Mouse (Mus musculus): Measurements from ENCODE around the gene Clip2. TPM values are rescaled to one million over a fixed set of nuclear protein-coding genes. Genes with fewer than 3 reads are reported as not detected.

Gene Clip2
- polyA plus RNA-seq, 1 experiment from 2014 or later, result 5.8 TPM

DNA sequence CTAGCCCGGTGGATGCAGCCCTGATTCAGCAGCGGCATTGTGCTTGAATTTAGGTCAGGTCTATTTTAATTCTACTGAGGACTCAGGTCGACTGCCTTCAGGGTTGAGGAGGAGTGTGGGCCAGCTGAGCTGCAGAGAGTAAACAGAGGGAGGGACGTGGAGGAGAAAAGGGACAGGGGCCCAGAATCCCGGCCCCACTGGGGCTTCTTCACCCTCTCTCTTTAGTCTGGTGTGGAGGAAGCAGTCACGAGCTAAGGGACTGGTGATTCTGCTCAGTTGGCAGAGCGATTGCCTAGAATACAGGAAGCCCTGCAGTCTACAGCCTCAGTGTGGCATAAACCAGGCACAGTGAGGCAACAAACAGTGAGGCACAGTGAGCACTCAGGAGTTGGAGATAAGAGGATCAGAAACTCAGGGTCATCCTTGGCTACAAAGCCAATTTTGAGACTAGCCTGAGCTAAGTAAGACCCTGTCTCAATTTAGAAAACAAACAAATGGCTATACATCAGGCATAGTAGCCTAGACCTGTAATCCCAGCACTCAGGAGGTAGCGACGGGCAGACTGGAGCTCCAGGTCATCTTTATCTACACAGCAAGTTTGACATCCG, 84.0 kb downstream of the Clip2 start:
- ATAC-seq (ENCODE audit: low FRiP score), result no peak
- Histone ChIP-seq H3K36me3 (ENCODE audit: control insufficient read depth, insufficient read depth, low read length) (no peaks in the 10 kb centered on the region), H3K4me1 (ENCODE audit: control insufficient read depth, insufficient read depth, low read length) (peaks cover 14% of the 10 kb centered on the region), H3K4me2 (no peak overlapping the region), H3K27ac (ENCODE audit: low read depth, low read length) (no peak overlapping the region), H3K4me3 (ENCODE audit: low read depth, low read length) (no peak overlapping the region), H3K9ac (ENCODE audit: low read length) (no peak overlapping the region), H3K9me3 (ENCODE audit: control insufficient read depth, low read length) (no peaks in the 10 kb centered on the region), H3K27me3 (ENCODE audit: control insufficient read depth, insufficient read depth, low read length) (no peaks in the 10 kb centered on the region)
- WGBS, result 69% methylated on average over 10 of the region's 10 CpGs
- DNase-seq (ENCODE audit: low spot score, missing footprints), result peak; percentile 75

GRCm38 (mm10) chr5:134467030-134467549, 85.1 kb downstream of the Clip2 start:
- peak; percentile 44; the same call in 1 of the 2 replicates for ATAC-seq (ENCODE audit: low FRiP score)
- H3K27me3 ChIP-seq (ENCODE audit: control insufficient read depth, insufficient read depth, low read length), result no peaks in the 10 kb centered on the region
- DNase-seq (ENCODE audit: low spot score, missing footprints), result peak; percentile 90
- no peak overlapping the region for H3K9ac ChIP-seq (ENCODE audit: low read length)
- no peaks in the 10 kb centered on the region for H3K9me3 ChIP-seq (ENCODE audit: control insufficient read depth, low read length)
- H3K36me3 ChIP-seq (ENCODE audit: control insufficient read depth, insufficient read depth, low read length), result no peaks in the 10 kb centered on the region
- 55% methylated on average over 8 of the region's 8 CpGs for WGBS
- H3K4me1 ChIP-seq (ENCODE audit: control insufficient read depth, insufficient read depth, low read length), result peaks cover 14% of the 10 kb centered on the region
- H3K27ac ChIP-seq (ENCODE audit: low read depth, low read length), result no peak overlapping the region
- no peak overlapping the region for H3K4me3 ChIP-seq (ENCODE audit: low read depth, low read length)
- no peak overlapping the region for H3K4me2 ChIP-seq

DNA sequence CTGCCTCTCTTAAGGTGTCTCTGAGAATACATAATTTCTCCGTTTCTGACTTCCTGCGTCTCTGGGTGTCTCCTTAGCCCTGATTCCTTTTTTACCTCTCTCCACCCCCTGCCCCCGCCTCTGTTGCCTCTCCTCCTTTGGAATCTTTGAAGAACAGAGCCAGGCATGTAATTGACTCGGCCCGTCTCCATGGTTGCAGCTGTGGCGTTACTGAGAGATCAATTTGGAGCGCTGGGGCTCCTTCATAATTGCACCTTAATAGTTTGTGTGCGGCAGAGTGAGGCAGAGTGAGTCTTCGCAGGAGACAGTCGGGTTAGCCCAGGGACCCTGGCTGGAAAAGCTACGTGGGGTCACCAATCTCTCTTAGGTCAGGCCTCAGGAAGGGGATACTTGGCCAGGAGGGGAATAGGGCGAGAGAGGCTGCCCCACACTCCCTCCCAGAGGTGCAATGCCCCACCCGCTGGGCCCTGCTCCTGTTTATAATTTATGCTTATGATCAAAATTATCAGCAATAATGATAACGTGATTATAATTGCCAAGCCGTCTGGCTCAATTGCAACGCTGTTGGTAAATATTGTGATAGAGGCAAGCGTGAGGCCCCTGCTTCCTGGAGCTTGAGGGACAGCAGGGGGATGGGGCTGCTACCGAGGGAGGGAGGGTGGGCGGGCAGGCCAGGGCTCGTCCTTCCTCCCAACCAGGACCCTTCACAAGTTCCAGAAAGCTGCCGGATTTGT, 85.8 kb downstream of the Clip2 start:
- peak overlapping the region; percentile 22 for H3K4me2 ChIP-seq
- no peaks in the 10 kb centered on the region for H3K27me3 ChIP-seq (ENCODE audit: control insufficient read depth, insufficient read depth, low read length)
- no peak overlapping the region for H3K9ac ChIP-seq (ENCODE audit: low read length)
- WGBS, result 16% methylated on average over 21 of the region's 21 CpGs
- peak overlapping the region; percentile 32; the same call in 1 of the 2 replicates for H3K27ac ChIP-seq (ENCODE audit: low read depth, low read length)
- no peaks in the 10 kb centered on the region for H3K36me3 ChIP-seq (ENCODE audit: control insufficient read depth, insufficient read depth, low read length)
- ATAC-seq (ENCODE audit: low FRiP score) (peak; percentile 63), DNase-seq (ENCODE audit: low spot score, missing footprints) (peak; percentile 91)
- H3K9me3 ChIP-seq (ENCODE audit: control insufficient read depth, low read length), result no peaks in the 10 kb centered on the region
- peaks cover 14% of the 10 kb centered on the region for H3K4me1 ChIP-seq (ENCODE audit: control insufficient read depth, insufficient read depth, low read length)
- H3K4me3 ChIP-seq (ENCODE audit: low read depth, low read length), result no peak overlapping the region

DNA sequence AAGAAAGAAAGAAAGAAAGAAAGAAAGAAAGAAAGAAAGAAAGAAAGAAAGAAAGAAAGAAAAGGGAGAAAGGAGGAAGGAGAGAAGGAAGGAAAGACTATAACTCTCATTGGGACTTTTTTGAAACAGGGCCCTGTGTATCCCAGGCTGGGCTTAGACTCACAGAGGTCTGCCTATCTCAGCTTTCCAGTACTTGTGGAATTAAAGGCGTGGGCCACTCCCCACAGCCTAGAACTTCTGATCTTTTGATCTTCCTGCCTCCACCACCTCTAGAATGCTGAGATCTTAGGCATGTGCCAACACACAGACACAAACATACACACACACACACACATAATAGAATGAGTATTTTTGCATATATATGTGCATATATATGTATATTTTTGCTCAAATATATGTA, 87.0 kb downstream of the Clip2 start:
- no peak overlapping the region for H3K9ac ChIP-seq (ENCODE audit: low read length)
- 92% methylated on average over 1 of the region's 1 CpGs for WGBS
- H3K36me3 ChIP-seq (ENCODE audit: control insufficient read depth, insufficient read depth, low read length), result no peaks in the 10 kb centered on the region
- no peaks in the 10 kb centered on the region for H3K9me3 ChIP-seq (ENCODE audit: control insufficient read depth, low read length)
- no peaks in the 10 kb centered on the region for H3K27me3 ChIP-seq (ENCODE audit: control insufficient read depth, insufficient read depth, low read length)
- DNase-seq (ENCODE audit: low spot score, missing footprints) (no peak), ATAC-seq (ENCODE audit: low FRiP score) (no peak)
- peaks cover 14% of the 10 kb centered on the region for H3K4me1 ChIP-seq (ENCODE audit: control insufficient read depth, insufficient read depth, low read length)
- H3K4me2 ChIP-seq, result no peak overlapping the region
- H3K27ac ChIP-seq (ENCODE audit: low read depth, low read length), result no peak overlapping the region
- H3K4me3 ChIP-seq (ENCODE audit: low read depth, low read length), result no peak overlapping the region

- Histone ChIP-seq H3K36me3 (ENCODE audit: control insufficient read depth, insufficient read depth, low read length) (no peaks in the 10 kb centered on the region), H3K4me2 (no peak overlapping the region)
- 89% methylated on average over 5 of the region's 5 CpGs for WGBS
These were observed 88.0 kb downstream of the Clip2 start for GRCm38 (mm10) chr5:134464225-134464624.

DNA sequence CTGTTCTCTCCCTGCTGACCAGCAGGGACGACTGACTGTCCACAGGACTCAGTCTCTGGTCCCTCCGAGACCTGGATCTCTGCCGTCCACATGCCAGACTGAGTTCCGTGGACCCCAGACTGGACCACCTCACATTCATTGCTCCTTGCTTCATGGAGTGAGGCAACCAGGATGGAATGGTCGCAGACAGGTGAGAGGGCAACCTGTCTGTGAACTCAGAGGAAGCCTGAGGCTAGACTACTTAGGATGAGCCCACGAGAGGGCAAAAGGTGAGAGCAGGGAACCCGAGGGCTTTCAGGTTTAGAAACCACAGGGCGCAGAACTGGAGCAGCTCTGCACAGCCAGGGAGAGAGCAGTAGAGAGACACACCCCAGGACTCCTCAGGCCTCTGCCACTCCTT, 89.5 kb downstream of the Clip2 start:
- H3K4me1 ChIP-seq (ENCODE audit: control insufficient read depth, insufficient read depth, low read length), result peaks cover 14% of the 10 kb centered on the region
- H3K27ac ChIP-seq (ENCODE audit: low read depth, low read length), result no peak overlapping the region
- 82% methylated on average over 8 of the region's 8 CpGs for WGBS
- H3K9me3 ChIP-seq (ENCODE audit: control insufficient read depth, low read length), result no peaks in the 10 kb centered on the region
- no peak overlapping the region for H3K4me2 ChIP-seq
- no peak overlapping the region for H3K9ac ChIP-seq (ENCODE audit: low read length)
- DNase-seq (ENCODE audit: low spot score, missing footprints), result peak; percentile 49
- ATAC-seq (ENCODE audit: low FRiP score), result no peak
- no peaks in the 10 kb centered on the region for H3K36me3 ChIP-seq (ENCODE audit: control insufficient read depth, insufficient read depth, low read length)
- H3K4me3 ChIP-seq (ENCODE audit: low read depth, low read length), result no peak overlapping the region
- H3K27me3 ChIP-seq (ENCODE audit: control insufficient read depth, insufficient read depth, low read length), result no peaks in the 10 kb centered on the region

More at GRCm38 (mm10) chr5:134464225-134464624, 88.0 kb downstream of the Clip2 start:
- ATAC-seq (ENCODE audit: low FRiP score) (no peak), DNase-seq (ENCODE audit: low spot score, missing footprints) (peak; percentile 66)
- Histone ChIP-seq H3K9ac (ENCODE audit: low read length) (no peak overlapping the region), H3K9me3 (ENCODE audit: control insufficient read depth, low read length) (no peaks in the 10 kb centered on the region), H3K27ac (ENCODE audit: low read depth, low read length) (no peak overlapping the region), H3K4me1 (ENCODE audit: control insufficient read depth, insufficient read depth, low read length) (peaks cover 14% of the 10 kb centered on the region), H3K27me3 (ENCODE audit: control insufficient read depth, insufficient read depth, low read length) (no peaks in the 10 kb centered on the region), H3K4me3 (ENCODE audit: low read depth, low read length) (no peak overlapping the region)

GRCm38 (mm10) chr5:134462316-134462715, 89.9 kb downstream of the Clip2 start:
- no peak overlapping the region for H3K27ac ChIP-seq (ENCODE audit: low read depth, low read length)
- H3K36me3 ChIP-seq (ENCODE audit: control insufficient read depth, insufficient read depth, low read length), result no peaks in the 10 kb centered on the region
- peaks cover 14% of the 10 kb centered on the region for H3K4me1 ChIP-seq (ENCODE audit: control insufficient read depth, insufficient read depth, low read length)
- 86% methylated on average over 2 of the region's 2 CpGs for WGBS
- no peak overlapping the region for H3K4me3 ChIP-seq (ENCODE audit: low read depth, low read length)
- no peak overlapping the region for H3K4me2 ChIP-seq
- peak; percentile 14 for DNase-seq (ENCODE audit: low spot score, missing footprints)
- no peaks in the 10 kb centered on the region for H3K27me3 ChIP-seq (ENCODE audit: control insufficient read depth, insufficient read depth, low read length)
- H3K9me3 ChIP-seq (ENCODE audit: control insufficient read depth, low read length), result no peaks in the 10 kb centered on the region
- H3K9ac ChIP-seq (ENCODE audit: low read length), result no peak overlapping the region
- ATAC-seq (ENCODE audit: low FRiP score), result no peak

- no peaks in the 10 kb centered on the region for H3K27me3 ChIP-seq (ENCODE audit: control insufficient read depth, insufficient read depth, low read length)
- DNase-seq (ENCODE audit: low spot score, missing footprints), result peak; percentile 74
- no peaks in the 10 kb centered on the region for H3K4me1 ChIP-seq (ENCODE audit: control insufficient read depth, insufficient read depth, low read length)
- no peak overlapping the region for H3K27ac ChIP-seq (ENCODE audit: low read depth, low read length)
- no peak overlapping the region for H3K4me2 ChIP-seq
- H3K9ac ChIP-seq (ENCODE audit: low read length), result no peak overlapping the region
- 96% methylated on average over 4 of the region's 4 CpGs for WGBS
- no peaks in the 10 kb centered on the region for H3K9me3 ChIP-seq (ENCODE audit: control insufficient read depth, low read length)
- no peak overlapping the region for H3K4me3 ChIP-seq (ENCODE audit: low read depth, low read length)
- ATAC-seq (ENCODE audit: low FRiP score), result no peak
- H3K36me3 ChIP-seq (ENCODE audit: control insufficient read depth, insufficient read depth, low read length), result no peaks in the 10 kb centered on the region
These were observed 91.7 kb downstream of the Clip2 start for GRCm38 (mm10) chr5:134460546-134460945.

- ATAC-seq (ENCODE audit: low FRiP score), result no peak
- DNase-seq (ENCODE audit: low spot score, missing footprints), result peak; percentile 56
- WGBS, result 91% methylated on average over 7 of the region's 7 CpGs
- no peaks in the 10 kb centered on the region for H3K9me3 ChIP-seq (ENCODE audit: control insufficient read depth, low read length)
- H3K4me2 ChIP-seq, result no peak overlapping the region
- H3K4me3 ChIP-seq (ENCODE audit: low read depth, low read length), result no peak overlapping the region
- H3K27me3 ChIP-seq (ENCODE audit: control insufficient read depth, insufficient read depth, low read length), result no peaks in the 10 kb centered on the region
- no peaks in the 10 kb centered on the region for H3K36me3 ChIP-seq (ENCODE audit: control insufficient read depth, insufficient read depth, low read length)
- H3K27ac ChIP-seq (ENCODE audit: low read depth, low read length), result no peak overlapping the region
- H3K4me1 ChIP-seq (ENCODE audit: control insufficient read depth, insufficient read depth, low read length), result peaks cover 10% of the 10 kb centered on the region
- H3K9ac ChIP-seq (ENCODE audit: low read length), result no peak overlapping the region
These were observed 93.1 kb downstream of the Clip2 start for GRCm38 (mm10) chr5:134459096-134459495.

All from midbrain, embryonic 11.5 days (tissue).